Mouse (Mus musculus): ENCODE measurements around the gene Rhbdl3. TPM values are rescaled to one million over a fixed set of nuclear protein-coding genes. Genes with fewer than 3 reads are reported as not detected.

Rhbdl3 gene
- polyA plus RNA-seq, 1 experiment: 0.52 TPM

- Histone ChIP-seq H3K4me1 (ENCODE audit: control insufficient read depth, insufficient read depth, low read length) (no peaks in the 10 kb centered on the region), H3K4me3 (replicated peaks; ENCODE audit: control insufficient read depth, low read depth, low read length) (no peak overlapping the region), H3K27ac (ENCODE audit: control insufficient read depth, insufficient read depth, low read depth, low read length, poor library complexity) (no peak overlapping the region)
- TF ChIP-seq CTCF (IDR thresholded peaks at IDR 0.05; ENCODE audit: control insufficient read depth, insufficient read depth, low read length): no peak
- no peak for TF ChIP-seq POLR2A (IDR thresholded peaks at IDR 0.05; ENCODE audit: borderline replicate concordance, control insufficient read depth, low read depth, low read length)
- 87% methylated on average over 4 of the region's 4 CpGs for WGBS
Measured at GRCm38 (mm10) chr11:80396617-80397016, 95.9 kb downstream of the Rhbdl3 start.

Other genes with a start within 250 kb of the Rhbdl3 start
- gene Crlf3, start 219.9 kb upstream of the Rhbdl3 start, polyA plus RNA-seq (2011; ENCODE audit: insufficient read depth, insufficient read length, low replicate concordance, missing spikeins): 35.5 and 47.8 TPM in 2 replicates
- gene Atad5, start 211.5 kb upstream of the Rhbdl3 start, polyA plus RNA-seq (2011; ENCODE audit: insufficient read depth, insufficient read length, low replicate concordance, missing spikeins): 19.4 and 23.1 TPM in 2 replicates
- 2.0 and 5.3 TPM in 2 replicates for gene Tefm, start 158.7 kb upstream of the Rhbdl3 start, polyA plus RNA-seq (2011; ENCODE audit: insufficient read depth, insufficient read length, low replicate concordance, missing spikeins)
- 2.5 and 4.8 TPM in 2 replicates for gene Adap2, start 146.8 kb upstream of the Rhbdl3 start, polyA plus RNA-seq (2011; ENCODE audit: insufficient read depth, insufficient read length, low replicate concordance, missing spikeins)
- gene Rnf135, start 117.1 kb upstream of the Rhbdl3 start, polyA plus RNA-seq (2011; ENCODE audit: insufficient read depth, insufficient read length, low replicate concordance, missing spikeins): 2.3 and 6.0 TPM in 2 replicates
- 10.1 and 15.5 TPM in 2 replicates for gene Rhot1, start 91.9 kb upstream of the Rhbdl3 start, polyA plus RNA-seq (2011; ENCODE audit: insufficient read depth, insufficient read length, low replicate concordance, missing spikeins)
- gene 5730455P16Rik, start 77.1 kb downstream of the Rhbdl3 start, polyA plus RNA-seq (2011; ENCODE audit: insufficient read depth, insufficient read length, low replicate concordance, missing spikeins): 27.9 and 42.0 TPM in 2 replicates
- gene Zfp207, start 82.4 kb downstream of the Rhbdl3 start, polyA plus RNA-seq (2011; ENCODE audit: insufficient read depth, insufficient read length, low replicate concordance, missing spikeins): 103 and 109 TPM in 2 replicates
- 59.0 and 71.3 TPM in 2 replicates for gene Psmd11, start 127.7 kb downstream of the Rhbdl3 start, polyA plus RNA-seq (2011; ENCODE audit: insufficient read depth, insufficient read length, low replicate concordance, missing spikeins)
- gene Cdk5r1, start 176.1 kb downstream of the Rhbdl3 start, polyA plus RNA-seq (2011; ENCODE audit: insufficient read depth, insufficient read length, low replicate concordance, missing spikeins): 2.4 and 3.2 TPM in 2 replicates

Measured in bone marrow, adult 2 months (tissue).